Mouse (Mus musculus) liver, postnatal 0 days (tissue): ENCODE results near the gene Susd6.
A peak's percentile ranks its signal among the peaks of the same experiment; 100 is the strongest.

ENCODE experiments used
- CTCF ChIP-seq: sonication (generic); IDR thresholded peaks from 2 replicates; pipeline ENCODE4 v1.5.1; 2016; ENCODE audit warnings: antibody characterized with exemption, low read depth
- EP300 ChIP-seq: IDR thresholded peaks from 2 replicates; pipeline ENCODE4 v1.6.1; 2016; ENCODE audit warnings: antibody characterized with exemption, low read depth, mild to moderate bottlenecking

DNA sequence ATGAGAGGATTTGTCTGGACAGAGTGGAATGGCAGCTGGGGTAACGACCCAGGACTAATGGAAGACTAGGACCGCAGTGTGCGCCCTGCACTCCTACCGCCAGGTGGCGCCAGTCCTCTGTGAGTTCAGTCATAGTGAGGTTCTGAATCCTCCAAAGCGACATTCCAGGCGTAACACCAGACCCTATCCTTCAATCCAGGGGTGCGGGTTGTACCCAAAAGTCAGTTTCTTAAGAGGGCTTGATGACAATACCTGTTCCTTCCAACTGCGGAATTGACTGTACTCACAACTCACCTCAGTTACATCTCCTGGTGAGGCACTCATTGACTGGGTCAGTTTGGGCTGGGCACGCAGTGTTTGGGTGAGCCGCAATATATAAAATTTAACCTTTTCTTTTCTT lies 20.6 kb upstream of the Susd6 start:
- no peak for TF ChIP-seq EP300
- TF ChIP-seq CTCF, result peak; percentile 100
